Mouse (Mus musculus) heart, adult 2 months (tissue): ENCODE data around the gene Gramd1c.

Experiments
- CTCF ChIP-seq: fragments of 200-600 bp; IDR thresholded peaks from 2 replicates; pipeline ENCODE4 v1.8.1; 2022; ENCODE audit warnings: antibody characterized with exemption, mild to moderate bottlenecking, moderate library complexity
- EP300 ChIP-seq: fragments of 200-500 bp; IDR thresholded peaks from 2 replicates; pipeline ENCODE4 v1.6.1; 2011; ENCODE audit warnings: low read depth, low read length, control low read depth; ENCODE audit not compliant: insufficient read depth
- POLR2A ChIP-seq: fragments of 200-500 bp; IDR thresholded peaks from 2 replicates; pipeline ENCODE4 v1.6.1; 2011; ENCODE audit warnings: mild to moderate bottlenecking, low read depth, low read length, control low read depth; ENCODE audit not compliant: insufficient read depth

DNA sequence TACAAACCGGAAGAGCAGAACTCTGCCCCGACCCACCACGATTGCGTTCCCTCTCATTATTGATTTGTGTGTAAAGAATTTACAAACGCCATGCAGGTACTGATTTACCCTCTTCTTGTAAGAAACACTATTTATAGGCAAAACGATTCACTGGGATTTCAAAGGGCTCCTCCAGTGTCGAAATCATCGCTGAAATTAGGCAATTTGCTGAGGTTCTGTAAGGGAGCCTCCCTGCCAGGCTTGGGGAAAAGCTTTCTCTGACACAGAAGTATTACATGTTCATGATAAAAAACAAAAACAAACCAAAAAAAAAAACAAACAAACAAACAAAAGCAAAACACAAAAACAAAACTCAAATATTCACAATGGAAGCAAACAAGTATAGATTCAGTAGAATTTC is 64.0 kb downstream of the Gramd1c start:
- TF ChIP-seq CTCF: no peak
- no peak for TF ChIP-seq POLR2A
- no peak for TF ChIP-seq EP300
